Comparison of ENCODE assay signal across 9 mouse cellular contexts in genomic region chrX:73881036-73881427, GRCm38 (mm10). TPM values are rescaled to one million over a fixed set of nuclear protein-coding genes. Genes with fewer than 3 reads are reported as not detected.
DNase-seq lines count a peak whose midpoint lies in the region; ATAC-seq lines count a peak whose summit lies in the region.
"Had no signal": no experiment of that assay in that cellular context is flagged by ENCODE, and none has a peak within 500 bp of the region (broad histone marks: within the 10 kb centered on the region; RNA-seq: fewer than 3 reads in every experiment).

No protein-coding gene starts in this region.

- H3K27me3 ChIP-seq in heart, embryonic 16.5 days (ENCODE audit: control insufficient read depth, insufficient read depth, low read length), result peaks cover 18% of the 10 kb centered on the region
- H3K27me3 ChIP-seq in intestine, embryonic 15.5 days (replicated peaks), result peaks cover 15% of the 10 kb centered on the region

- no peaks in the 10 kb centered on the region for H3K4me1 ChIP-seq in heart, embryonic 16.5 days (ENCODE audit: control insufficient read depth, insufficient read depth, low read length)
- H3K4me1 ChIP-seq in intestine, embryonic 15.5 days (replicated peaks), result 0 out of 2 replicates have a peak, but pooled peaks cover 4% of the 10 kb centered on the region

- no peaks in the 10 kb centered on the region for H3K9me3 ChIP-seq in heart, embryonic 16.5 days (replicated peaks; ENCODE audit: control insufficient read depth, low read length)
- no peaks in the 10 kb centered on the region for H3K9me3 ChIP-seq in intestine, embryonic 15.5 days

- DNase-seq in heart, adult 11 months, result no peak
- peak; percentile 17 for DNase-seq in embryo, embryonic 10.5 days (ENCODE audit: low spot score)
- DNase-seq in neural tube, embryonic 10.5 days (ENCODE audit: extremely low spot score, low spot score), result peak; percentile 14
- DNase-seq in Muller cell, postnatal 12 days (ENCODE audit: inconsistent ontology term), result no peak

- no peak for ATAC-seq in heart, embryonic 16.5 days (replicated peaks; ENCODE audit: extremely low read depth, insufficient read depth, low FRiP score)
- no peak for ATAC-seq in intestine, embryonic 15.5 days
- no peak for ATAC-seq in erythroid progenitor cell, adult 5-6 weeks (replicated peaks; ENCODE audit: low FRiP score, poor library complexity, severe bottlenecking)
- ATAC-seq in megakaryocyte progenitor cell, adult 5-6 weeks (replicated peaks; ENCODE audit: poor library complexity), result no peak

- H3K36me3 ChIP-seq in heart, embryonic 16.5 days (ENCODE audit: control insufficient read depth, insufficient read depth), result no peaks in the 10 kb centered on the region
- H3K36me3 ChIP-seq in intestine, embryonic 15.5 days, result no peaks in the 10 kb centered on the region

- no peak overlapping the region for H3K27ac ChIP-seq in heart, embryonic 16.5 days (ENCODE audit: low read length)
- no peak overlapping the region for H3K27ac ChIP-seq in intestine, embryonic 15.5 days
- H3K27ac ChIP-seq: macrophage had no signal

- WGBS in heart, embryonic 16.5 days, result 18% methylated on average over 16 of the region's 16 CpGs
- WGBS in intestine, embryonic 15.5 days, result 34% methylated on average over 16 of the region's 16 CpGs

- H3K4me3 ChIP-seq in heart, embryonic 16.5 days (ENCODE audit: low read length), result peak overlapping the region; percentile 49
- H3K4me3 ChIP-seq in intestine, embryonic 15.5 days (replicated peaks), result peak overlapping the region; percentile 37

- no peak overlapping the region for H3K9ac ChIP-seq in heart, embryonic 16.5 days (ENCODE audit: low read length)
- no peak overlapping the region for H3K9ac ChIP-seq in intestine, embryonic 15.5 days

- peak overlapping the region; percentile 78 for H3K4me2 ChIP-seq in heart, embryonic 16.5 days (ENCODE audit: low read depth, low read length)
- peak overlapping the region; percentile 80 for H3K4me2 ChIP-seq in intestine, embryonic 15.5 days (replicated peaks)

RNA-seq across cellular contexts. Expression of gene Avpr2, which starts 10.9 kb away (rescaled TPM):
- polyA plus RNA-seq in heart, embryonic 16.5 days (2015; fragmentation: Nextera tagmentation; extraction: Ambion mirVana), result 0.06 and 0.09 TPM in 2 replicates
- 0.05 and 0.25 TPM in 2 replicates for polyA plus RNA-seq in intestine, embryonic 15.5 days (2015; fragmentation: Nextera tagmentation; extraction: Ambion mirVana)
- not detected in 2 replicates for total RNA-seq in erythroid progenitor cell, adult 5-6 weeks (2015; ENCODE audit: low replicate concordance)
- total RNA-seq in erythroid progenitor cell, adult 5-6 weeks (2017; ENCODE audit: low replicate concordance), result not detected in 2 replicates
- not detected in 2 replicates for total RNA-seq in megakaryocyte progenitor cell, adult 5-6 weeks (2015)
- total RNA-seq in megakaryocyte progenitor cell, adult 5-6 weeks (2017), result 0.12 and 0.30 TPM in 2 replicates

RNA-seq across cellular contexts. Expression of gene L1cam, which starts 14.9 kb away (rescaled TPM):
- polyA plus RNA-seq in heart, embryonic 16.5 days (2015; fragmentation: Nextera tagmentation; extraction: Ambion mirVana), result 0.60 and 0.77 TPM in 2 replicates
- 9.0 and 9.4 TPM in 2 replicates for polyA plus RNA-seq in intestine, embryonic 15.5 days (2015; fragmentation: Nextera tagmentation; extraction: Ambion mirVana)
- 6.8 and 10.5 TPM in 2 replicates for total RNA-seq in erythroid progenitor cell, adult 5-6 weeks (2015; ENCODE audit: low replicate concordance)
- total RNA-seq in erythroid progenitor cell, adult 5-6 weeks (2017; ENCODE audit: low replicate concordance), result 0.23 and 1.3 TPM in 2 replicates
- total RNA-seq in megakaryocyte progenitor cell, adult 5-6 weeks (2015), result 1.3 and 1.5 TPM in 2 replicates
- total RNA-seq in megakaryocyte progenitor cell, adult 5-6 weeks (2017), result 0.17 and 0.46 TPM in 2 replicates

RNA-seq across cellular contexts. Expression of gene Arhgap4, which starts 40.6 kb away (rescaled TPM):
- 3.7 and 4.7 TPM in 2 replicates for polyA plus RNA-seq in heart, embryonic 16.5 days (2015; fragmentation: Nextera tagmentation; extraction: Ambion mirVana)
- 3.7 and 4.1 TPM in 2 replicates for polyA plus RNA-seq in intestine, embryonic 15.5 days (2015; fragmentation: Nextera tagmentation; extraction: Ambion mirVana)
- total RNA-seq in erythroid progenitor cell, adult 5-6 weeks (2015; ENCODE audit: low replicate concordance), result 12.2 and 16.9 TPM in 2 replicates
- total RNA-seq in erythroid progenitor cell, adult 5-6 weeks (2017; ENCODE audit: low replicate concordance), result 14.5 and 21.0 TPM in 2 replicates
- 21.8 and 25.2 TPM in 2 replicates for total RNA-seq in megakaryocyte progenitor cell, adult 5-6 weeks (2015)
- 39.2 and 40.1 TPM in 2 replicates for total RNA-seq in megakaryocyte progenitor cell, adult 5-6 weeks (2017)

RNA-seq across cellular contexts. Expression of gene Naa10, which starts 40.7 kb away (rescaled TPM):
- polyA plus RNA-seq in heart, embryonic 16.5 days (2015; fragmentation: Nextera tagmentation; extraction: Ambion mirVana), result 89.8 and 97.1 TPM in 2 replicates
- polyA plus RNA-seq in intestine, embryonic 15.5 days (2015; fragmentation: Nextera tagmentation; extraction: Ambion mirVana), result 163 and 169 TPM in 2 replicates
- 17.7 and 34.8 TPM in 2 replicates for total RNA-seq in erythroid progenitor cell, adult 5-6 weeks (2015; ENCODE audit: low replicate concordance)
- 14.7 and 25.9 TPM in 2 replicates for total RNA-seq in erythroid progenitor cell, adult 5-6 weeks (2017; ENCODE audit: low replicate concordance)
- 115 and 125 TPM in 2 replicates for total RNA-seq in megakaryocyte progenitor cell, adult 5-6 weeks (2015)
- 169 and 186 TPM in 2 replicates for total RNA-seq in megakaryocyte progenitor cell, adult 5-6 weeks (2017)

RNA-seq across cellular contexts. Expression of gene Renbp, which starts 49.6 kb away (rescaled TPM):
- polyA plus RNA-seq in heart, embryonic 16.5 days (2015; fragmentation: Nextera tagmentation; extraction: Ambion mirVana), result 60.0 and 61.1 TPM in 2 replicates
- polyA plus RNA-seq in intestine, embryonic 15.5 days (2015; fragmentation: Nextera tagmentation; extraction: Ambion mirVana), result 154 and 197 TPM in 2 replicates
- total RNA-seq in erythroid progenitor cell, adult 5-6 weeks (2015; ENCODE audit: low replicate concordance), result 3.4 TPM in 1 of 2 replicates, not detected in the other
- total RNA-seq in erythroid progenitor cell, adult 5-6 weeks (2017; ENCODE audit: low replicate concordance), result 1.7 TPM in 1 of 2 replicates, not detected in the other
- total RNA-seq in megakaryocyte progenitor cell, adult 5-6 weeks (2015), result 7.5 and 7.6 TPM in 2 replicates
- total RNA-seq in megakaryocyte progenitor cell, adult 5-6 weeks (2017), result 17.6 and 33.4 TPM in 2 replicates

Comparison
In these comparisons a context has a peak if more than half of its experiments do, and no peak if none do; other contexts are left out.
1. DNase-seq: peak in embryo, embryonic 10.5 days (single experiment) and neural tube, embryonic 10.5 days (single experiment); none in heart, adult 11 months (single experiment) and Muller cell, postnatal 12 days (single experiment).